Mouse (Mus musculus): ENCODE measurements around the gene Cryzl1.
"Not testable (repeated sequence)": the region's sequence is repeated elsewhere in the genome, so short reads cannot be mapped to it uniquely, and the experiment has no call there.

Gene Cryzl1

DNA sequence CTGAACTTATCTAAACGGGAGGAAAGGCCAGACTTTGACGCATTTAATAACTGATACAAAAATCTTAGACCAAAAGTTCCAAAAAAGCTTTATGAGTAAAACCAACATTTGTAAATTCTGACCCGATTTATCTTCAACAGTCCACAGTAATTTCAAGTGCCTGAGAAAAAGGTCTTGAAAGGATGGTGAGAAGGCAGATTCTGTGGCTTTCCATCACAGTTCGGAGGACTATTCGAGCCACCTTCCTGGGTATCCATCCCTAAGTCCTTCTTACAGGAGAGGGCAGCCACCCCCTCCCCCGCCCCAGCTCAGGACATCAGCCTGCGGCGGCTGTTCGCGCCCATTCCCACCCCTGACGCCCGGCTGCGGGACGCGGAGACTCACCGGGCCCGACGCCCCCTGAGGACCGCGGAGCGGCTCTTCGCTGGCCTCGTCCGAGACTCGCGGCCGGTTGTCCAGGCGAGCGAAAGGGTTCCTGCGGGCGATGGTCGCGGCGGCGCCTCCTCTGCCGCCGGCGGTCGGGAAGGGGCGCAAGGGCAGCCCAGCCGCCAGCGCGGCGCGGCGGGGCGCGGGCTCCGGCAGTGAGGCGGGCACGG lies 40.7 kb downstream of the Cryzl1 start:
- no peak for DNase-seq (ENCODE audit: low spot score)

DNA sequence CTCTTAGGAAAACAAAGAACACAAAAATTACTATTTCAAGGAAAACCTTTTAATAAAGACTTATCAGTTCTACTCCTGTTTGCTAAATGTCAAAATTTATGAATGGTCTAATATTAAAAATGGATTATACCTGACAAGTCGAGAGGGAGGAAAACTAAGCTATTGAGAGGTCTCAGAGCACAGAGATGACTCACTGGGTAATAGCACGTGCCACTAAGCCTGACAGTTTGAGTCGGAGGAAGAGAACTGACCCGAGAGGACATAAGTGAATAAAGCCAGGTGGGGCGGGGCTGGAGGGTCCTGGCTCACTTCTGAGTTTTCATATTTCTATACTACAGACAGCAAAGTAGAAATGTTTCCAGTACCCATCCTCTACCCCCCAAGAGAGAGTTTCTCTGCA lies 42.4 kb downstream of the Cryzl1 start:
- no peak for DNase-seq (ENCODE audit: low spot score)

DNA sequence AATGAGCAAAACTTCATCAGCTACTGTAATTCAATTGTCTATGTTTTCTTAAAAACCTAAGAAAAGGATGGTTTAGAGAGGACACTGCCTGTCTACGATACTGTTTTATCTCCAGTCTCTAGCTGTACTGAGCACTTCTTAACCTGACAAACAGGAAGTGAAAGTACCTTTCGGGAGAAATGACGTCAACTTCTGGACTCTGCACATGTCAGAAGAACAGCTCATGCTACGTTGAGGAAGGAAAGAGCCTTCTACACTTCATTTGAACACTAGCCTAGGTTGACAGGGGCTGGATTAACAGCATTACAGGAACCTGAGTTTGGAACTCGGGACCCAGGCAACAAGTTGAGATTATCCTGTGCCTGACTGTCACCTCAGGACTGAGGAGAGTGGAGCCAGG lies 43.2 kb downstream of the Cryzl1 start:
- DNase-seq (ENCODE audit: low spot score), result no peak

DNA sequence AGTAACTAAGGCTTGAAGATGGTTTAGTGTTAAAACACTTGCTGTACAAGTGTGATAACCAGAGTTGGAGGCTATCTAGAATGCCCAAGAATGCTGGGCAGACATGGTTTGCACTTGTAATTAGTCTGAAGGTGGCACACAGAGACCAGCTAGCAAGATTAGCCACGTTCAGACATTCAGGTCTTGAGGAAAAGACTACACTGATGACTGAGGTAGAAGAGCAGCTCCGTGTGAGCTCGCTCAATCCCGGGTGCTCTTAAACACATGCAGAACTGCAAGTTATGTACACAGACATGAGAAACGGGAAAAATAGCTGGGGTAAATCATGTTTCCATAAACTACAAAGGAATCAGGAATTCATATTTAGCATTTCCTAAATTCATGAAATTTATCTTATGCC lies 48.1 kb downstream of the Cryzl1 start:
- DNase-seq (ENCODE audit: low spot score), result no peak

DNA sequence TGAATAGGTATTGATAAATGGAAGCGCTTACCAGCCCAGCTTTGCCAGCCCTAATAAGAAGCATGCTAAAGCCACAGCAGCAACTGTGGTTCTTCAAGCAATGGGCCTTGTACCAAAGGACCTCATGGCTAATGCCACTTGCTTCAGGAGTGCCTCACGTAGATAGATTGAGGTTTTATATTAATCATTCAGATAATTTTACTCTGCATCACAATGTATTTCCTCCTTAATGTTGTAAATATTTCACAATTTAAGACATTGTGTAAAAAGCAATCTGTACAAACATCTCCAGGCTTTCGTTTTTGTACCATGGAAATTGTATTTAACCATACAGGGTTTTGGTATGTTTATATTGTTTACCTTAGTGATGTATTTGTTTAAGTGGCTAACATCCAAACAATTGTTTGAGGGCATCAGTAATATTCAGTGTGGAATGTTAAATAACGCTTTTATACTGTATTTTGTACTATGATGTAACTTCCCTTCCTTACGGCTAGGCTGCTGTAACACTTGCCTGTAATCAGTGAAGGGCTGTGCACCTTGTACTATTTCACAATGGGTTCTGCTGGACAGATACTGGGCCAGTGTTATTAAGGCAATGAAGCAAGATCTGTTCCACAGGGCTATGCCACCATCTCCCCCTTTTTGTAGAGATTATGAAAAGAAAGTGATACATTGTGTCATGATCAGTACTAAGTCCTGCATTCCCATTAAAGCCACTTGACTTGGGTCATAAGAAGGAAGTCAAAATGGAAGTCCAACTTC lies 50.4 kb downstream of the Cryzl1 start:
- DNase-seq (ENCODE audit: low spot score), result no peak

DNA sequence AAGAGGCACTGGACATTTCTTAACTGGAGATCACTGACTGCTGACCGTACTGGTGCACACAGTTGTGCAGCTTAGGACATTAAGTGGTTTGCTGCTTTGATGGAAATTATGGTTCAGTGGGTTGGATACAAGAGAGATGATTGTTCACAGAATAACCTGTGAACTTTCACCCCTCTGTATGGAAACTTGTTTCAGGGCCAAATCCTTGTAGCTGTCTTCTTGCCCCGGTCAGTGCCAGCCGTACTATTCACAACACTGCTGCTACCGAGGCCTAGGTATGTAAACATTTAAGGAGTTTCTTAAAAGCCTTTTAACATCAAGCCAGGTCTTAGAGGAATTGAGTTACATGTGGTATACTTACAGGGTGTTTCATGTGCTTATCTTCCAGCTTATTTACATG lies 54.3 kb downstream of the Cryzl1 start:
- DNase-seq (ENCODE audit: low spot score), result no peak

DNA sequence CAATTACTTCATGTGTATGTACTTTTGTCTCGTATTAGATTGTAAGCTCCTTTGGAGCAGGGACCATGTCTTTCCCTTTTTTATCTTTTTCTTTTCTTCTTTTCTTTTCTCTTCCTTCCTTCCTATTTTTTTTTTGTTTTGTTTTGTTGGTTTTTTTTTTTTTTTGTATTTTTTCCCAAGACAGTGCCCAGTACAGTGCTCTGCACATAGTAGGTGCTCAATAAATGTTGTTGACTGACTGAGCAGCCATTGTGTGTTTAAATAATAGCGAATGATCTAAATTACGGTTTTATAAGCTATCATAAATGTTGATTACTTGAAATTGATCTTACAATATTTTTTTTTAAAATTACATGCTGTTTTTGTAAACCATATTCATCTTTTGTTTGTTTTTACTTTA lies 65.0 kb downstream of the Cryzl1 start:
- DNase-seq (ENCODE audit: low spot score), result no peak

DNA sequence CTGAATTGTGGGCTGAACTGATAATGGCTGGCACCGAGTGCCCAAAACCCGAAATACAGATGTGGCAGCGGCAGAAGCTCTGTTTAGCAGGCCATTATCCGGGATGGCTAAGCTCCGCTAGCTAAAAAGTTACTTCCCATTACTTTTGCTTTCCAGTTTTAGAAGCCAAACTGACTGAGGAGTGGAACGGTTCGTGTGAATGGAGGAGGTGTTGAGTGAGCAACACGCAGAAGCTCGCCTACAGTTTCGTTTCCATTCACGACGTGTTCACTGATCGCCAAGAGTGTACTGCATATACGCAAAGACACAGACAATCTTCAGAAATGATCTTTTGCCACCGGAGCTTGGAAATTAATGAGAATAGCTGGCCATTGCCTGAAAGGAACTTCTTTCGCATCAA lies 66.4 kb downstream of the Cryzl1 start:
- no peak for DNase-seq (ENCODE audit: low spot score)

DNA sequence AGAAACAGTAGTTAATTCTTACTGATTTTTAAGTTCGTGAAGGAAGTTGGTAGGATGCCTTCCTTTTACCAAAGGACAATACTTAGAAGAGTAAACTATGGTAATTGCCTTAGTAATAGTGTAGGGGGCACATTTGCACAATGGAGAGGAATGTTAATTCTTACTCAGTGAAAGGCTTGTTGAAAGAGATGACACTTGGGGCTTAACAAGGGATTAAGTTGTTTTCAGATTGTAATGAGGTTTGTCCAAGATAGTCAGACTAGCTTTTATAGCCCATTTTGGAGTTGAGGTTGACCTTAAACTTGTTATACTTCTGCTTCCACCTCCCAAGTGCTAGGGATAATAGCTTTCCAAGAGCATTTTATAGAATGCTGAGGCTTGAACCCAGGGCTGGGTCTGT lies 67.4 kb downstream of the Cryzl1 start:
- DNase-seq (ENCODE audit: low spot score), result no peak

DNA sequence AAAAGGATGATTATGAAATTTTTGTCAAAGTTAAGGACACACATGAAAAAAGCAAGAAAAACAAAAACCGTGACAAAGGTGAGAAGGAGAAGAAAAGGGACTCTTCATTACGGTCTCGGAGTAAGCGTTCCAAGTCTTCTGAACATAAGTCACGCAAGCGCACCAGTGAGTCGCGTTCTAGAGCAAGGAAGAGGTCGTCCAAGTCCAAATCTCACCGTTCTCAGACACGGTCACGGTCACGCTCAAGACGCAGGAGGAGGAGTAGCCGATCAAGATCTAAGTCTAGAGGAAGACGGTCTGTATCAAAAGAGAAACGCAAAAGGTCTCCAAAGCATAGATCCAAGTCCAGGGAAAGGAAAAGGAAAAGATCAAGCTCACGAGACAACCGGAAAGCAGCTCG lies 69.0 kb downstream of the Cryzl1 start:
- DNase-seq (ENCODE audit: low spot score), result no peak

DNA sequence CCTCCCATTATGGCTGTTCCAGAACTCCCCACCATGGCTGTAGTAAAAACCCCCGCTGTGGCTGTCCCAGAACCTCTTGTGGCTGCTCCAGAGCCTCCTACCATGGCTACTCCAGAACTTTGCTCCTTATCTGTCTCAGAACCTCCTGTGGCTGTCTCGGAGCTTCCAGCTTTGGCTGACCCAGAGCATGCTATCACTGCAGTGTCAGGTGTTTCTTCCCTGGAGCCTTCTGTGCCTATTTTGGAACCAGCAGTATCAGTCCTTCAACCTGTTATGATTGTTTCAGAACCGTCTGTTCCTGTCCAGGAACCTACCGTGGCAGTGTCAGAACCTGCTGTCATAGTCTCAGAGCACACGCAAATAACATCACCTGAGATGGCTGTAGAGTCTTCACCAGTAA lies 70.3 kb downstream of the Cryzl1 start:
- no peak for DNase-seq (ENCODE audit: low spot score)

DNA sequence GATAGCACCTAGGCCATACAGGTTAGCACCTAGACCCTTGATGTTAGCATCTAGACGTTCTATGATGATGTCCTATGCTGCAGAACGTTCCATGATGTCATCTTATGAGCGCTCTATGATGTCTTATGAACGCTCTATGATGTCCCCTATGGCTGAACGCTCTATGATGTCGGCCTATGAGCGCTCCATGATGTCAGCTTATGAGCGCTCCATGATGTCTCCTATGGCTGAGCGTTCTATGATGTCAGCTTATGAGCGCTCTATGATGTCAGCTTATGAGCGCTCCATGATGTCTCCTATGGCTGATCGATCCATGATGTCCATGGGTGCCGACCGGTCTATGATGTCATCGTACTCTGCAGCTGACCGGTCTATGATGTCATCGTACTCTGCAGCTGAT lies 71.5 kb downstream of the Cryzl1 start:
- no peak for DNase-seq (ENCODE audit: low spot score)

DNA sequence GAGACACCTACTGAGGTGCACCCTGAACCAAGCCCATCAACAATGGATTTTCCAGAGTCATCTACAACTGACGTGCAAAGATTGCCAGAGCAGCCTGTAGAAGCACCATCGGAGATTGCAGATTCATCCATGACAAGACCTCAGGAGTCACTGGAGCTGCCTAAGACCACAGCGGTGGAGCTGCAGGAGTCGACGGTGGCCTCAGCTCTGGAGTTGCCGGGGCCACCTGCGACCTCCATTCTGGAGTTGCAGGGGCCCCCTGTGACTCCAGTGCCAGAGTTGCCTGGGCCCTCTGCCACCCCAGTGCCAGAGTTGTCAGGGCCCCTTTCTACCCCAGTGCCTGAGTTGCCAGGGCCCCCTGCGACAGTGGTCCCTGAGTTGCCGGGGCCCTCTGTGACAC lies 73.5 kb downstream of the Cryzl1 start:
- no peak for DNase-seq (ENCODE audit: low spot score)

DNA sequence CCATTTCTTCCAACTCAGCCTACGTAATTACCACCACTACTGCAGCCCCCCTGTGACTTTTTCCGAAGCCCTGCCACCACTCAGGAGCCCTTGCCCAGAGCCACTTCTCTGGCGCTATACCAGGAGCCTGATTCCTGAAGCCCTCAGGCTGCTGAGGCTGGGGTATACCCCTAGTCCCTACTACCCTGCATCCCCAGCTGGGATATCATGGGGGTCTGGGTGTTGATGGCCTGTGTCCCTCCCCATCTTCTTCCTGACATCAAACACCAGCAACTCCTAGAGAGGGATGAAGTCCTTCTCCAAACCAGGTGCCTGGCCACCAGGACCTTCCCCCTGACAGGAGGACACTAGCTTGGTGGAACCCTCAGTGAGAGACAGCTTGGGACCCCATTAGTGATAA lies 76.6 kb downstream of the Cryzl1 start:
- DNase-seq (ENCODE audit: low spot score), result no peak

DNA sequence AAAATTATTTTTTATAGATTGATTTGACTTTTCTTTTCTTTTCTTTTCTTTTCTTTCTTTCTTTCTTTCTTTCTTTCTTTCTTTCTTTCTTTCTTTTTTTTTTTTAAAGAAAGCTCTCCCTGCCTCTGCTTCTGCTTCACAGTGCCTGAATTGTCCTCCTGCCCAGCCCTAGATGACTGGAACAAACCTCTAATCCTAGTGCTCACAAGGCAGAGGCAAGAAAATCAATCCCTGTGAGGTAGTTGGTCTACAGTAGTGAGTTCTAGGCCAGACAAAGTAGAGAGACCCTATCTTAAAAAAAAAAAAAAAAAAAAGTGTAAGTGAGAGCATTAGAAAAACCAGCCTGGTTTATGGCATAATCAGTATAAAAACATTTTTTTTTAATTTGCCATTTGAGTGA lies 79.0 kb downstream of the Cryzl1 start:
- DNase-seq (ENCODE audit: low spot score), result no peak

DNA sequence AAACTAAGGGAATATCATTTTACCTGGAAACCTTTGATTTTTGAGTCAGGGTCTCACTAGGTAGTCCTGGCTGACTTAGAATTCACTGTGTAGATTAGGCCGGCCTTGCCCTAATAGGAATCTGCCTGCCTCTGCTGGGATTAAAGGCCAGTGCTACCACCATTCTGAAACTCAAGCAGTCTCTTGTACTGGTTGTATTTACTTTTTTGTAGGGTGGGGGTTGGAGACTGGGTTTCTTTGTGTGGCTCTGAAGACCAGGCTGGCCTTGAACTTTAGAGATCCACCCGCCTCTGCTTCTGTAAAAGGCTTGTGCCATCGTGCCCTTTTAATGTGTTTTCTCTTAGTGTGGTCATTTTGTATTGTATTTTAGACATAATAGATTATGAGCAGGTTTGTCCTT lies 79.5 kb downstream of the Cryzl1 start:
- no peak for DNase-seq (ENCODE audit: low spot score)

DNA sequence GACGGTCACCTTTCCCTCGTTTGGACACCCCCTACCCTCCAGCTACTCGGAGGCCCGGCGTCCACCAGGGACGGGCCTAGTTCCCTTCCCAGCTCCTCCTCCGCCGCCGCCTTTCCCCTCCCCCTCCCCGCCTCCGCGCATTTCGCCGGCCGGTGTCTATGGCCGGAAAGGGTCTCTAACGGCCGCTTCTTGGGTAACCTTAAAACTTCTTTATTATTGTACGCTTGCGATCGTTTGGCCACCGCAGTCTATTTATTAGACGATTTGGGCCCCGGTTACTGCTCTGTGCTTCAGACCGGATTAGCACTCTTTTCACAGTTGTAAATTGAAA lies 80.6 kb downstream of the Cryzl1 start:
- peak; percentile 42 for DNase-seq (ENCODE audit: low spot score)

DNA sequence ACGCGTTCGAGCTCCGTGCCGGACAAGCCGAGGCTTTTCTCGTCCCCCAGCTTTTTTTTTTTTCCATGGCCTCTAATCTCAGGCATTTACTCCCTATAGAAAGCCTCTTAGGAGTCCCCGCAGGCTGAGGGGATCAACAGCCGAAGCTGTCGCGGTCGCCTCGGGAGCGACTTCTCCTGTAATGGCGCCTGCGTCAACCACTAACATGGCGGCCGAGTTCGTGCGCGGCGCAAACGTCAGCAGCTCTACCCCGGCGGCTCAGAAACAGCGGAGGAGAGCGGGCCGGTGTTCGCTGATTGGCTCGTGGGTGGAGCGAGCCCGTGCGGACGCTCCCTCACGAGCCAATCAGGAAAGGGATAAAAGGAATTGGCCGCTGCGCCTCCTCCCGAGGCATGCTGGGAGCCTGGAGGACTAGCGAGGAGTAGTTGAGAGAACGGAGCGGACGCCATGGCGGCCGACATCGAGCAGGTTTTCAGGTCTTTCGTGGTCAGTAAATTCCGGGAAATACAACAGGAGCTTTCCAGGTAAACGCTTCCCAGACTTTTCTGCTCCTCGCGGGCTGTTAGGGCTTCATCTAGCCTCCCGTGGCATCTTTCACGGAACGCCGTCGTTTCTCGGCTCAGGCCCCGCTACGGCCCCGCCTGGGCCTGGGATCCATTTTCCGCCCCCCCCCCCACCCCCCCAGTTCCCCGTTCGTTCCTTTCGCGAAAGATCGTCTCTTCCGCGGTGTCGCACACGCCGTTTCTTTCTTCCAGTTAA lies 81.1 kb downstream of the Cryzl1 start, which contains the start of gene Son:
Gene Son (plus strand): TSS at position 46 of the 759 bp plus-strand sequence.
- DNase-seq (ENCODE audit: low spot score), result peak; percentile 82

DNA sequence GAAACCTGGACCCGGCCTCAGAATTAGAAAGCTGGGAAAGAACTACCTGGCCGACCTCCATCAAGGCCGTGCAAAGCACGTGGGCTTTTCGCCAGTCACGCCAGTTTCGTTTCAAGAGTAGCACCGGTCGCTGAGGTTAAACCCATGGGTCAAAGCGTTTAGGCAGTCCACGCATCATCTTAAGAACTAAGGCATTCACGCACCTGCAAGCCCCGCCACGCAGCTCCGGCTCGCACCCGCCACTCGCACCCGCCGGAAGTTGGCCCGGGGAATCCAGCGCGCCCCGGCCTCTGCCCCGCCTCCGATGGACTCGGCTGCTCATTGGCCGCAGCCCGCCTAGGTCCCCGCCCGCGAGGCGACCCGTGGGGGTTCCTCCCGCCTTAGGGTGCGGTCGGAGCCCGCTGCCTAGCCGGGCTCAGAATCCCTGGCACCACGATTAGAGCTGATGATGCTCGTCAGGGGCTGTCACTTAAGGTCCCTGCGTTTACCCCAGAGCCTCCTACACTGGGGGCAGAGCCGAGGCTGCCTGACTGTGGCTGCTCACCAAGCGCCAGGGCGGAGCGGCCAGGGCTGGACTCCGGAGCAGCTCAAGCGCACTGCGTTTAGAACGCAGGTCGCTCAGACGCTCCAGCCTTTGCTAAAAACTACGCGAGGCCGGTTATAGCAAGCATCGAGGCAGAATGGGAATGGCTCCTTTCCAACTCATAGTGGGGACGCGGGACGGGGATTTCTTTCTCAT lies 81.9 kb downstream of the Cryzl1 start, which contains the start of gene Gart:
Gene Gart (minus strand): TSS at position 272 of the 739 bp plus-strand sequence.
- DNase-seq (ENCODE audit: low spot score), result peak; percentile 74

DNA sequence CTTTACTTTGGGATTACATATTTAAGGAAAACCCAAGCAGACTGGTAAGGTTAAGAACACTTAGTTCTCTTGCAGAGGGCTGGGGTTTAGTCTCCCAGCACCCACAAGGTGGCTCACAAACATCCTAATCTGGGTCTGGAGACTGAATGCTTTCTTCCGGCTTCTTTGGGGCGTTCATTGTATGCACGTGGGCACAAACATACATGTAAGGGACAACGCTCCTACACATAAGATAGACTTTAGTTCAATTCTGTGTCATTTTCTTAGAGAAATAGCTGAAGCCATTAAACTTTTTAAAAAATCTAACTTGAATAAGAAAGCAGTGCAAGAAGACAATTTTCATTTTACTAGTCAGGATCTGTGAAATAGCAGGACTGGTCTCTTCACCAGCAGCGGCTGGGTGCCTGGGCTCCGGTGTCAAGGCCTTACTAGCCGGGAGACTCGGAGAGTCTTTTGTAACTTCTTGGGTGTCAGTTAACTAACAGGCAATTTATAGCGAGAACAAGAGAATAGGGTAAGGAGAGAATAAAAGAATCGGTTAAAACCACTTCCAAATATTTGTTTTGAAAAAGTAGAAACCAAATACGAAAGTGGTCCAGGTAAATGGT lies 82.7 kb downstream of the Cryzl1 start:
- no peak for DNase-seq (ENCODE audit: low spot score)

DNA sequence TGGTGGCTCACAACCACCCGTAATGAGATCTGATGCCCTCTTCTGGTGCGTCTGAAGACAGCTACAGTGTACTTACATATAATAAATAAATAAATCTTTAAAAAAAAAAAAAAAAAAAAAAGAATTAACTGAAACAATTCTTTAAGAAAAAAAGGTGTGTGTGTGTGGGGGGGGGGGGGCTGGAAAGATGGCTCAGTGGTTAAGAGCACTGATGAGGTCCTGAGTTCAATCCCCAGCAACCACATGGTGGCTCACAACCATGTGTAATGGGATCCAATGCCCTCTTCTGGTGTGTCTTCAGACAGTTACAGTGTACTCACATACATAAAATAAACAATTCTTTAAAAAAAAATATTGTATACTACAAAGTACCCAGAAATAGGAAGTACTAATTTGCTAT lies 83.4 kb downstream of the Cryzl1 start:
- not testable (repeated sequence) for DNase-seq (ENCODE audit: low spot score)

DNA sequence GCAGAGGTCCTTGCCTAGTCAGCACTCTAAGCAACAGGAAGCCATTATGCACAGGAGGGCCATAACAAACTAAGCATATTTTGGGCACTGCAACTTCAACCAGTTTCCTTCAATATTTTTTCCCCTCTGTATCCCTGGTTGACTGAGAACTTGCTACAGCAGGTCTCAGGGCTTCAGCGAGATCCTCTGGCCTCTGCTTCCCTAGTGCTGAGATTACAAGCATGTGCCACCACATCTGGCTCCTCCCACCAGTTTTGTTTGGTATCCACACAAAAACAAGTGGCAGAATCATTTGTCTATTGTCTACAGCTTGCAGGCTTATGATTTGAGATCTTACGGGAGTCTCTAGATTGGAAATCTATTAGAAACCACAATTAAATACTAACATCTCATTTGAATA lies 83.9 kb downstream of the Cryzl1 start:
- DNase-seq (ENCODE audit: low spot score), result no peak
